Mouse (Mus musculus) lung, adult 2 months (tissue): ENCODE measurements at regions not wholly inside any gene's neighbourhood (a gene's known extent, or its start where the extent isn't known, plus 50 kb on each side); places are given as distances from the start of the nearest gene placed in this dataset.

Experiments used
- CTCF ChIP-seq: fragments of 200-500 bp; IDR thresholded peaks from 2 replicates; pipeline ENCODE4 v1.5.1; 2011; ENCODE audit warnings: mild to moderate bottlenecking, low read length, control low read depth; ENCODE audit not compliant: insufficient read depth
- POLR2A ChIP-seq: fragments of 200-500 bp; IDR thresholded peaks from 2 replicates; pipeline ENCODE4 v1.6.1; 2011; ENCODE audit warnings: low read depth, mild to moderate bottlenecking, control low read depth, low read length, borderline replicate concordance; ENCODE audit errors: extremely low read depth

DNA sequence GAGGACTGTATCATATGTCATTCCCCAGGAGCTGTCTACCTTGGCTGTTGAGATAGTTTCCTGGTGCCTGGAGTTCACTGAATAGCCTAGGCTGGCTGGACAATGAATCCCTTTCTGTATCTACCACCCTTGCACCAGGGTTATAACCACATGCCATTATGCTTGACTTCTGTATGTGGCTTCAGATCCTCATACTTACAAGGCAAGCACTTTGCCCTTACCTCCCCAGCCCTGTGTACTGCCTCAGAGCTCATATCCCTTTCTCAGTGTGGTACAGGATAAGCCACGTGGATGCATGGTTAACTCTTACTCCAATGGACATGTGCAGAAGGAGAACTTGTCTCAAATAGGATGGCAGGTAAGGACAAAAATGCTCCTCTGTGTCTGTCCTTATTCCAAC is 291.3 kb upstream of the Klf4 start:
- TF ChIP-seq POLR2A (no peak), CTCF (no peak)
